Mouse (Mus musculus) midbrain, embryonic 11.5 days (tissue): ENCODE results near the gene Slc3a2. TPM values are rescaled to one million over a fixed set of nuclear protein-coding genes. Genes with fewer than 3 reads are reported as not detected.

ENCODE experiments used
- ATAC-seq: fragments of 200-750 bp; cut with Nextera tagmentation; 2 replicates; pipeline ENCODE4 v1.8.0; 2017; ENCODE audit warnings: moderate TSS enrichment, moderate library complexity; ENCODE audit not compliant: low FRiP score
- DNase-seq: peaks from one replicate; pipeline ENCODE4 v3.0.0; 2015; ENCODE audit warnings: low spot score; ENCODE audit errors: missing footprints
- H3K27ac ChIP-seq: fragments of 300-500 bp; sonication (generic); 2 replicates; pipeline ENCODE4 v1.5.1; 2014; ENCODE audit warnings: low read depth, low read length
- H3K27me3 ChIP-seq: fragments of 300-500 bp; sonication (generic); 2 replicates; pipeline ENCODE4 v1.6.1; 2014; ENCODE audit warnings: mild to moderate bottlenecking, low read length, moderate library complexity, mixed read lengths; ENCODE audit not compliant: control insufficient read depth, insufficient read depth
- H3K36me3 ChIP-seq: fragments of 300-500 bp; sonication (generic); 2 replicates; pipeline ENCODE4 v1.6.1; 2014; ENCODE audit warnings: mild to moderate bottlenecking, low read length, moderate library complexity, mixed read lengths; ENCODE audit not compliant: control insufficient read depth, insufficient read depth
- H3K4me1 ChIP-seq: fragments of 300-500 bp; sonication (generic); 2 replicates; pipeline ENCODE4 v1.6.1; 2014; ENCODE audit warnings: low read length; ENCODE audit not compliant: control insufficient read depth, insufficient read depth
- H3K4me2 ChIP-seq: fragments of 300-500 bp; sonication (generic); 2 replicates; pipeline ENCODE4 v1.6.1; 2014; ENCODE audit warnings: mild to moderate bottlenecking, moderate library complexity
- H3K4me3 ChIP-seq: fragments of 300-500 bp; sonication (generic); 2 replicates; pipeline ENCODE4 v1.5.1; 2014; ENCODE audit warnings: low read depth, low read length
- H3K9ac ChIP-seq: fragments of 300-500 bp; sonication (generic); 2 replicates; pipeline ENCODE4 v1.6.1; 2014; ENCODE audit warnings: low read length
- H3K9me3 ChIP-seq: fragments of 300-500 bp; sonication (generic); 2 replicates; pipeline ENCODE4 v1.6.1; 2016; ENCODE audit warnings: low read length; ENCODE audit not compliant: control insufficient read depth
- WGBS: fragments of 180-500 bp; shearing (Covaris S2); extraction: QIAGEN DNeasy Blood & Tissue Kit; methylation state at CpG from one replicate; pipeline ENCODE4 v1.1.7; 2014; 5-methylcytosine and 5-hydroxymethylcytosine counted together
- microRNA-seq: library from miRNA; unstranded; fragments of <30 nt; microRNA quantifications from one replicate; pipeline ENCODE4, GENCODE M21; 2017
- polyA plus RNA-seq: library from polyadenylated mRNA; unstranded; fragments of >200 nt; fragmentation: Nextera tagmentation; extraction: Ambion mirVana; gene quantifications from 2 replicates; pipeline ENCODE4 v1.2.1, GENCODE M21; 2014

Gene Slc3a2
- polyA plus RNA-seq, 1 experiment from 2014 or later = 139 TPM

DNA sequence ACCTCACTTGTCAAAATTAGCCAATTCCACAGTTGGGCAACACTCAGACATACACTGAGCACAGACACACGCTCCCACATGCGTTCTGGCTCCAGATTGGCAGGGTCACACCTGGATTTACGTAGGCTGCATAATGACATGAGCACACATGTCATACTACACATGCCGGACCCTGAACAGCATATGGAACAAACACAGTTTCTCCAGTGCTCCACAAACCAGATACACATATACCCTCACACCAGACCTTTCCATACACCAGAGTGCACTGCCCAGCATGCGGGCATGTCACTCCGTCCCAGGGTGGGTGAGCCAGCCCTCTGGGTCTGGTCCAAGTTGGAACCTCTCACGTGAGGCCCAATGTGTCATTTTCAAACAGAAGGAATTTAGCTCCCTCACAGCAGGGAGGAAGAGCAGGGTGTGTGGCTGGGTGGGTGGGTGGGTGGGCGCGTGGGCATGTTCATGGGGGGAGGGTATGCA lies 59.8 kb downstream of the Slc3a2 start, which contains the start of gene Chrm1:
Chrm1 (plus strand) TSS at position 430 of the 480 bp plus-strand sequence.
- no peak within 1 kb of the TSS for H3K9ac ChIP-seq
- H3K4me1 ChIP-seq = peaks cover 3% of the 10 kb centered on the region; the same call in 1 of the 2 replicates
- 79% methylated on average over 9 of the region's 9 CpGs for WGBS
- peak within 1 kb of the TSS; percentile 86; the same call in 1 of the 2 replicates for H3K4me2 ChIP-seq
- H3K27ac ChIP-seq = no peak within 1 kb of the TSS
- H3K9me3 ChIP-seq = no peaks in the 10 kb centered on the region
- H3K4me3 ChIP-seq = no peak within 1 kb of the TSS
- H3K36me3 ChIP-seq = no peaks in the 10 kb centered on the region
- H3K27me3 ChIP-seq = peaks cover 10% of the 10 kb centered on the region; the same call in 1 of the 2 replicates
- ATAC-seq (no peak), DNase-seq (no peak)

DNA sequence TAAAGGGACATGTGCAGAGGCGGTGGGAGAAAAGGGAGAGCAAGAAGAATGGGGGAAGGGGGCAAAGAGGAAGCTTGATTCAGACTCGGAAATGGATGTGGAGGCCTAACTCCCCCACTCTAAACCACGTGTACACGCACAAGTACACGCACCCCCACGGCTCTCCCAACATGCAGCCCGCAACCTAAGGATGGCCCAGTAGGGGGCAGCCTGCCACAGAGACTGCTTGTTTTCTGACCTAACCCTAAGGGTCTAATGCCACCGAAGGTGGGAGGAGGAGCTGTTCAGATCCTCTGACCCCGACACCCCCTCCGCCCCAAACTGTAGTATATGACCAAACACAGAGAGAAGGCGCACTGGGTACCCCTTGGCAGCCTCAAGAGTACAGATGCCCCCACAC lies 60.8 kb downstream of the Slc3a2 start:
- peak; percentile 95 for DNase-seq
- Histone ChIP-seq H3K9ac (peak overlapping the region; percentile 64), H3K4me2 (peak overlapping the region; percentile 86), H3K27ac (no peak overlapping the region; the same call in 1 of the 2 replicates), H3K4me3 (peak overlapping the region; percentile 31), H3K36me3 (no peaks in the 10 kb centered on the region), H3K9me3 (no peaks in the 10 kb centered on the region), H3K4me1 (peaks cover 3% of the 10 kb centered on the region; the same call in 1 of the 2 replicates), H3K27me3 (peaks cover 10% of the 10 kb centered on the region; the same call in 1 of the 2 replicates)
- under 1% methylated on average over 11 of the region's 11 CpGs for WGBS
- ATAC-seq = peak; percentile 62

DNA sequence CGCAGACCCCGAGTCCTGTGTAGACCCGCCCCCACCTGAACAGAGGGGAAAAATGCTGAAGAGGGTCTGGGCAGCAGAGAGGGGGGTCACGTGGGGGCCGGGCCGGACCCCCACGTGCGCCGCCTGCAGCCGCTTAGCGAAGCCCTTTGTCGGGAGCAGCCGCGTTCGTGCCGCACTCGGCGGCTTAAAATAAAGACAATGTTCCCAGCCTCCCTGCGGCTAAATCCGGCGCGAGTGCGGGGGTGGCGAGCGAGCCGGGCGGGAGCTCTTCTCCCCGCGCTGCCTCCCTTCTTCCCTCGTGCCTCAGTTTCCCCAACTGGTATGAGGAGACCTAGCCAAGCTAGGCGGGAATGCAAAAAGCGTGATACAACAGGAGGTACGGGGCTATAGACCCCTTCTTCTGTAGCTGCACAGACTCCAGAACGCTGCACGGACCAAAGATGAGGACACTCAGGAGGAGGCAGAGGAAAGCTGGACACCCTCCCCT lies 61.3 kb downstream of the Slc3a2 start:
- peak; percentile 94 for DNase-seq
- peak; percentile 83 for ATAC-seq
- Histone ChIP-seq H3K4me3 (peak overlapping the region; percentile 31), H3K27ac (no peak overlapping the region), H3K9me3 (no peaks in the 10 kb centered on the region), H3K9ac (peak overlapping the region; percentile 64), H3K27me3 (peaks cover 10% of the 10 kb centered on the region; the same call in 1 of the 2 replicates), H3K36me3 (no peaks in the 10 kb centered on the region), H3K4me2 (peak overlapping the region; percentile 86), H3K4me1 (peaks cover 3% of the 10 kb centered on the region; the same call in 1 of the 2 replicates)
- 1% methylated on average over 35 of the region's 35 CpGs for WGBS

Small RNA genes lying within 50 kb of the gene (microRNA-seq; reads per million reads assigned to microRNA genes)
- gene Mir6992 = not detected

Other genes with a start within 250 kb of the Slc3a2 start
- 0.28 and 0.33 TPM in 2 replicates for gene Slc22a8, start 132.1 kb downstream of the Slc3a2 start, polyA plus RNA-seq
- 0.42 and 0.51 TPM in 2 replicates for gene Slc22a6, start 105.3 kb downstream of the Slc3a2 start, polyA plus RNA-seq
- 0.04 TPM in 2 replicates for gene Chrm1, start 59.6 kb downstream of the Slc3a2 start, polyA plus RNA-seq
- 74.2 and 83.7 TPM in 2 replicates for gene Wdr74, start 12.5 kb upstream of the Slc3a2 start, polyA plus RNA-seq
- gene 1700092M07Rik, start 17.3 kb upstream of the Slc3a2 start, polyA plus RNA-seq = 1.5 and 2.7 TPM in 2 replicates
- gene Stx5a, start 18.0 kb upstream of the Slc3a2 start, polyA plus RNA-seq = 85.6 and 94.7 TPM in 2 replicates
- 209 and 235 TPM in 2 replicates for gene Nxf1, start 33.7 kb upstream of the Slc3a2 start, polyA plus RNA-seq
- 190 and 197 TPM in 2 replicates for gene Tmem223, start 47.6 kb upstream of the Slc3a2 start, polyA plus RNA-seq
- 40.8 and 45.7 TPM in 2 replicates for gene Tmem179b, start 51.1 kb upstream of the Slc3a2 start, polyA plus RNA-seq
- gene Taf6l, start 63.0 kb upstream of the Slc3a2 start, polyA plus RNA-seq = 15.4 and 19.6 TPM in 2 replicates
- gene Polr2g, start 75.2 kb upstream of the Slc3a2 start, polyA plus RNA-seq = 169 and 177 TPM in 2 replicates
- 6.1 and 6.5 TPM in 2 replicates for gene Zbtb3, start 79.2 kb upstream of the Slc3a2 start, polyA plus RNA-seq
- gene Ttc9c, start 96.0 kb upstream of the Slc3a2 start, polyA plus RNA-seq = 51.7 and 59.7 TPM in 2 replicates
- gene Hnrnpul2, start 96.6 kb upstream of the Slc3a2 start, polyA plus RNA-seq = 6.1 and 6.2 TPM in 2 replicates
- gene AC129217.1, start 106.4 kb upstream of the Slc3a2 start, polyA plus RNA-seq = not detected in 2 replicates
- 50.6 and 52.7 TPM in 2 replicates for gene Bscl2, start 114.1 kb upstream of the Slc3a2 start, polyA plus RNA-seq
- 128 and 133 TPM in 2 replicates for gene Gng3, start 115.8 kb upstream of the Slc3a2 start, polyA plus RNA-seq
- gene Lrrn4cl, start 127.4 kb upstream of the Slc3a2 start, polyA plus RNA-seq = 0.18 and 0.30 TPM in 2 replicates
- gene Ubxn1, start 148.1 kb upstream of the Slc3a2 start, polyA plus RNA-seq = 169 and 183 TPM in 2 replicates
- 54.6 and 59.1 TPM in 2 replicates for gene Uqcc3, start 157.6 kb upstream of the Slc3a2 start, polyA plus RNA-seq
- 109 and 123 TPM in 2 replicates for gene Lbhd1, start 160.4 kb upstream of the Slc3a2 start, polyA plus RNA-seq
- gene Gm49403, start 160.6 kb upstream of the Slc3a2 start, polyA plus RNA-seq = not detected in 2 replicates
- 115 and 116 TPM in 2 replicates for gene 1810009A15Rik, start 165.5 kb upstream of the Slc3a2 start, polyA plus RNA-seq
- not detected in 2 replicates for gene Gm49416, start 165.6 kb upstream of the Slc3a2 start, polyA plus RNA-seq
- 29.7 and 33.3 TPM in 2 replicates for gene Ints5, start 169.6 kb upstream of the Slc3a2 start, polyA plus RNA-seq
- 101 and 109 TPM in 2 replicates for gene Ganab, start 174.7 kb upstream of the Slc3a2 start, polyA plus RNA-seq
- 42.1 and 46.0 TPM in 2 replicates for gene B3gat3, start 197.0 kb upstream of the Slc3a2 start, polyA plus RNA-seq
- gene Rom1, start 206.0 kb upstream of the Slc3a2 start, polyA plus RNA-seq = 1.4 and 2.3 TPM in 2 replicates
- 5.8 and 8.2 TPM in 2 replicates for gene Eml3, start 206.2 kb upstream of the Slc3a2 start, polyA plus RNA-seq
- 50.9 and 56.0 TPM in 2 replicates for gene Mta2, start 218.5 kb upstream of the Slc3a2 start, polyA plus RNA-seq
- 23.5 and 28.4 TPM in 2 replicates for gene Tut1, start 230.5 kb upstream of the Slc3a2 start, polyA plus RNA-seq
- 435 and 439 TPM in 2 replicates for gene Eef1g, start 243.7 kb upstream of the Slc3a2 start, polyA plus RNA-seq